Mouse (Mus musculus) cortical plate, adult 2 months (tissue): ENCODE results near the gene Pgap3.
A peak's percentile ranks its signal among the peaks of the same experiment; 100 is the strongest.

Experiments
- CTCF ChIP-seq: fragments of 200-500 bp; IDR thresholded peaks from 2 replicates; pipeline ENCODE4 v1.5.1; 2011; ENCODE audit warnings: mild to moderate bottlenecking, control low read depth, low read length; ENCODE audit not compliant: insufficient read depth; ENCODE audit errors: extremely low read depth
- POLR2A ChIP-seq: fragments of 200-500 bp; IDR thresholded peaks from 2 replicates; pipeline ENCODE4 v1.6.1; 2011; ENCODE audit warnings: mild to moderate bottlenecking, low read length, control low read depth; ENCODE audit not compliant: insufficient read depth; ENCODE audit errors: extremely low read depth

GRCm38 (mm10) chr11:98372406-98372805 lies 27.9 kb downstream of the Pgap3 start:
- no peak for TF ChIP-seq POLR2A
- TF ChIP-seq CTCF = peak; percentile 86
